Mouse (Mus musculus): ENCODE data around the gene Nfatc2. TPM values are rescaled to one million over a fixed set of nuclear protein-coding genes. Genes with fewer than 3 reads are reported as not detected.

Nfatc2 gene
- total RNA-seq, 2 experiments from 2014 or later = 8.7 to 10.1 TPM

DNA sequence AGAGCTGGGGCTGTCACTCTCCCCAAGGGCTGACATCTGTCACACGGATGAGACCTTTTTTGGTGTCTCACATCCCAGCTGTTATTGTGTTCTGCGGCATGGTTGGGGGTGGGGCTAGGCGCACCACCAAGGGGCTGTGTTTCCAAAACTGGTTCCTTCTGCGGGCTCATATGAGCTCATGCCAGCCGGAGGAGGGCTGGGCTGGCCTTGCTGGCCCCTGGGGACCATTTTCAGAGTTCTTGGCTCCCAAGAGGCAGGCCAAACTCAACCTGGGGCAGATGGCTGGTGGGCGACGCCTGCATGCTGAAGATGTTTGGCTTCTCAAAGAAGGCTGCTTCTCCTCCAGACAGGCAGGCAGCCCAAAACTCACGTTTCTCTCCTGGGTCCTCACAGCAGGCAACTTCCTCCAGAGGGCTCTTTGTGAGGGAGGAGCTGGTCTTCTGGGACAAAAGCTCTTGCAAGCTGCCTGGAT is 162.4 kb downstream of the Nfatc2 start:
- peak in 1 of 2 experiments; percentile 7 for DNase-seq

GRCm38 (mm10) chr2:168434187-168434586 is 167.3 kb downstream of the Nfatc2 start:
- peak in 1 of 2 experiments; percentile 25 for DNase-seq

GRCm38 (mm10) chr2:168433392-168433791 is 168.1 kb downstream of the Nfatc2 start:
- no peak for DNase-seq

DNA sequence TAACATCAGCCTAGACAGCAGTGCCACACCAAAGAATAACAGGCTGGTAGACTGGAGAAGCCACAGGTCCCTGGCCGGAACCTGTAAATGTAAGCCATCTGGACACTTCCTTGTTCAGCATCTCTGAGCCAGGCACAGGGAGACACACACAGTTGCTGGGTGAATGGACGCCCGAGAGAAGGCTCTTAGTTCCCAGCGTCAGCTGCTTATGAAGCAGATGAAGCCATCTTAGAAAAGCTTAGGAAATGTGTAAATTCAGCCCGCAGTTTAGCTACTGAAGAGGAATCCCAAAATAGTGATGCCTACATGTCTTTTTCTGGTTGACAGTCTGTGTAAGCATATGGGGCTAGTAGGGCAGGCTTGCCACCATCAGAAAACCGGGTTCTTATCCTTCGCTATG is 169.1 kb downstream of the Nfatc2 start:
- no peak for DNase-seq

- no peak for DNase-seq
Observed at GRCm38 (mm10) chr2:168429598-168429997, 171.9 kb downstream of the Nfatc2 start.

GRCm38 (mm10) chr2:168428375-168428901 is 173.0 kb downstream of the Nfatc2 start:
- DNase-seq = no peak

Small RNAs within 50 kb of the gene (microRNA-seq; reads per million reads assigned to microRNA genes)
- 1.5 to 2.2 reads per million in 2 experiments for gene Mir7004

Other genes with a start within 250 kb of the Nfatc2 start
- 10 to 100 TPM; 50.2 to 56.7 TPM for gene Atp9a, start 140.8 kb upstream of the Nfatc2 start, total RNA-seq (2021)
- gene Sall4, start 166.3 kb upstream of the Nfatc2 start, total RNA-seq (2021) = 1 to 10 TPM; 1.2 to 1.9 TPM